Mouse (Mus musculus): Measurements from ENCODE around the gene Gm6482. TPM values are rescaled to one million over a fixed set of nuclear protein-coding genes. Genes with fewer than 3 reads are reported as not detected.
A peak's percentile ranks its signal among the peaks of the same experiment; 100 is the strongest.
"Not testable (repeated sequence)": the region's sequence is repeated elsewhere in the genome, so short reads cannot be mapped to it uniquely, and the experiment has no call there.

Gm6482 gene
- polyA plus RNA-seq (2014; fragmentation: Nextera tagmentation; extraction: Ambion mirVana), result not detected in 2 replicates

DNA sequence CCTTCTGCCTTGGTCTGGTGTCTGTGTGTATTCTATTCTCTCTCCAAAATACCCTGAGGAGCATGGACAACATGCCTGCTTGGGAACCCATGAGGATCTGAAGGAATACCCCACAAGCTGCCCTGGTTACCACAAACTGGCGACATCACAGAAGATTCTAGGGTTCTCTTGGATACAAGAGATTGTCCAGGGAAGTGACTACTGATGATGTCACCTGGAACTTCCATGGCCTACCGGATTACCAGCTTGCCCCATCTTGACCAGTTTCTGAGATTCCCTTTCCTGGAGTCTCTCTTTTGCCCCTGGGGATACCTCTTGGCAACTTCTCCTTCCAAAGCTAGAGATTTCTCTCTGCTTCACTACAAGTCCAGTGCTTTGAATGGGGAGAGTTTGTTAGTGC, at the start of gene Gm6482:
TSS of gene Gm6482 (minus strand) at position 101 of the 400 bp plus-strand sequence.
- not testable (repeated sequence) for H3K4me2 ChIP-seq; H3K9ac ChIP-seq (ENCODE audit: low read depth, low read length); H3K4me3 ChIP-seq (ENCODE audit: low read depth, low read length); H3K4me1 ChIP-seq (replicated peaks; ENCODE audit: control insufficient read depth, insufficient read depth, low read length); DNase-seq (ENCODE audit: low spot score); H3K27me3 ChIP-seq (replicated peaks; ENCODE audit: control insufficient read depth, insufficient read depth, low read length); H3K36me3 ChIP-seq (ENCODE audit: control insufficient read depth, insufficient read depth, low read length); H3K27ac ChIP-seq (ENCODE audit: low read depth, low read length); ATAC-seq (replicated peaks; ENCODE audit: low FRiP score); H3K9me3 ChIP-seq (ENCODE audit: control insufficient read depth, low read length)
- no CpG with 5 or more reads among the region's 2 CpGs for WGBS

- not testable (repeated sequence) for H3K27ac ChIP-seq (ENCODE audit: low read depth, low read length); H3K36me3 ChIP-seq (ENCODE audit: control insufficient read depth, insufficient read depth, low read length); H3K9ac ChIP-seq (ENCODE audit: low read depth, low read length); H3K9me3 ChIP-seq (ENCODE audit: control insufficient read depth, low read length); H3K4me1 ChIP-seq (replicated peaks; ENCODE audit: control insufficient read depth, insufficient read depth, low read length); H3K4me2 ChIP-seq; H3K27me3 ChIP-seq (replicated peaks; ENCODE audit: control insufficient read depth, insufficient read depth, low read length); ATAC-seq (replicated peaks; ENCODE audit: low FRiP score); H3K4me3 ChIP-seq (ENCODE audit: low read depth, low read length); DNase-seq (ENCODE audit: low spot score)
- WGBS, result no CpG with 5 or more reads among the region's 2 CpGs
Measured at GRCm38 (mm10) chr14:41453418-41453817, 45.3 kb upstream of the Gm6482 start, which contains the start of gene Gm7954. Gene Gm7954, minus strand, starts transcription at chr14:41453518.

- peak; percentile 23 for DNase-seq (ENCODE audit: low spot score)
- peak overlapping the region; percentile 31 for H3K4me2 ChIP-seq
- H3K4me3 ChIP-seq (ENCODE audit: low read depth, low read length); H3K9ac ChIP-seq (ENCODE audit: low read depth, low read length); H3K27me3 ChIP-seq (replicated peaks; ENCODE audit: control insufficient read depth, insufficient read depth, low read length); H3K4me1 ChIP-seq (replicated peaks; ENCODE audit: control insufficient read depth, insufficient read depth, low read length); H3K36me3 ChIP-seq (ENCODE audit: control insufficient read depth, insufficient read depth, low read length); H3K9me3 ChIP-seq (ENCODE audit: control insufficient read depth, low read length); H3K27ac ChIP-seq (ENCODE audit: low read depth, low read length); ATAC-seq (replicated peaks; ENCODE audit: low FRiP score): not testable (repeated sequence)
- 9% methylated on average over 11 of the region's 16 CpGs for WGBS
Measured at GRCm38 (mm10) chr14:41425393-41426075, 17.5 kb upstream of the Gm6482 start.

GRCm38 (mm10) chr14:41424694-41425093, 16.6 kb upstream of the Gm6482 start:
- not testable (repeated sequence) for H3K27me3 ChIP-seq (replicated peaks; ENCODE audit: control insufficient read depth, insufficient read depth, low read length); H3K9ac ChIP-seq (ENCODE audit: low read depth, low read length); ATAC-seq (replicated peaks; ENCODE audit: low FRiP score); DNase-seq (ENCODE audit: low spot score); H3K27ac ChIP-seq (ENCODE audit: low read depth, low read length); H3K9me3 ChIP-seq (ENCODE audit: control insufficient read depth, low read length); H3K4me3 ChIP-seq (ENCODE audit: low read depth, low read length); H3K36me3 ChIP-seq (ENCODE audit: control insufficient read depth, insufficient read depth, low read length); H3K4me1 ChIP-seq (replicated peaks; ENCODE audit: control insufficient read depth, insufficient read depth, low read length); H3K4me2 ChIP-seq
- 20% methylated on average over 13 of the region's 14 CpGs for WGBS

GRCm38 (mm10) chr14:41386279-41386678, 21.8 kb downstream of the Gm6482 start, which contains the start of gene Gm7945:
Gene Gm7945, minus strand, starts transcription at chr14:41386379.
- not testable (repeated sequence) for H3K4me3 ChIP-seq (ENCODE audit: low read depth, low read length); H3K27me3 ChIP-seq (replicated peaks; ENCODE audit: control insufficient read depth, insufficient read depth, low read length); H3K4me1 ChIP-seq (replicated peaks; ENCODE audit: control insufficient read depth, insufficient read depth, low read length); H3K36me3 ChIP-seq (ENCODE audit: control insufficient read depth, insufficient read depth, low read length); H3K4me2 ChIP-seq; H3K9me3 ChIP-seq (ENCODE audit: control insufficient read depth, low read length); H3K9ac ChIP-seq (ENCODE audit: low read depth, low read length); DNase-seq (ENCODE audit: low spot score); H3K27ac ChIP-seq (ENCODE audit: low read depth, low read length); ATAC-seq (replicated peaks; ENCODE audit: low FRiP score)
- WGBS, result no CpG with 5 or more reads among the region's 3 CpGs

Other genes starting within 250 kb of the Gm6482 start
- gene Sftpd, start 223.1 kb downstream of the Gm6482 start, polyA plus RNA-seq (2014; fragmentation: Nextera tagmentation; extraction: Ambion mirVana), result 0.08 TPM in 1 of 2 replicates, not detected in the other
- gene Gm2832, start 129.5 kb downstream of the Gm6482 start, polyA plus RNA-seq (2014; fragmentation: Nextera tagmentation; extraction: Ambion mirVana), result 0.10 TPM in 1 of 2 replicates, not detected in the other
- not detected in 2 replicates for gene Gm5798, start 59.7 kb downstream of the Gm6482 start, polyA plus RNA-seq (2014; fragmentation: Nextera tagmentation; extraction: Ambion mirVana)
- not detected in 2 replicates for gene Gm7945, start 21.9 kb downstream of the Gm6482 start, polyA plus RNA-seq (2014; fragmentation: Nextera tagmentation; extraction: Ambion mirVana)
- gene Gm7954, start 45.2 kb upstream of the Gm6482 start, polyA plus RNA-seq (2014; fragmentation: Nextera tagmentation; extraction: Ambion mirVana), result not detected in 2 replicates
- not detected in 2 replicates for gene Gm3486, start 81.2 kb upstream of the Gm6482 start, polyA plus RNA-seq (2014; fragmentation: Nextera tagmentation; extraction: Ambion mirVana)
- not detected in 2 replicates for gene Gm7970, start 147.3 kb upstream of the Gm6482 start, polyA plus RNA-seq (2014; fragmentation: Nextera tagmentation; extraction: Ambion mirVana)
- not detected in 2 replicates for gene 1700049E17Rik2, start 164.9 kb upstream of the Gm6482 start, polyA plus RNA-seq (2014; fragmentation: Nextera tagmentation; extraction: Ambion mirVana)
- gene Gm3072, start 216.3 kb upstream of the Gm6482 start, polyA plus RNA-seq (2014; fragmentation: Nextera tagmentation; extraction: Ambion mirVana), result not detected in 2 replicates
- not detected in 2 replicates for gene Gm3676, start 238.2 kb upstream of the Gm6482 start, polyA plus RNA-seq (2014; fragmentation: Nextera tagmentation; extraction: Ambion mirVana)